In the genomic region with DNA sequence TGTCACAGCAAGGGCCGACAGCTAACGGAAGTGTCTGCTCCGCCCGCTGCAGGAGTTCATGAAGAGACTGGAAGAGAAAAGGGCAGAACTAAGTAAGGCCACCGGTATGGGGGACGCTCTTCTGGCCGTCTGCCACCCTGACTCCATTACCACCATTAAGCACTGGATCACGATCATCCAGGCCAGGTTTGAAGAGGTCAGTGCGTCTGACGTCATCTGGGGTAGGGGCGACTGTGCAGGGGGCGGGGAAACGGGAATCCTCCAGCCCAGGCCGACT, we compare ENCODE assay signal across 21 mouse cellular contexts.
DNase-seq lines count a peak whose midpoint lies in the region; ATAC-seq and TF ChIP-seq lines count a peak whose summit lies in the region.
"Had no signal": no experiment of that assay in that cellular context is flagged by ENCODE, and none has a peak within 500 bp of the region (broad histone marks: within the 10 kb centered on the region; RNA-seq: fewer than 3 reads in every experiment).

No protein-coding gene starts in this region.

- no peak for DNase-seq in heart, adult 2 months
- DNase-seq in kidney, adult 2 months = no peak
- DNase-seq in lung, postnatal 0 days (ENCODE audit: low spot score) = no peak
- DNase-seq in lung, postnatal 14 days = no peak
- no peak for DNase-seq in urinary bladder, postnatal 36 days (ENCODE audit: low spot score in 2 of 2)
- DNase-seq: cerebellum, adult 18-20 months; heart, postnatal 4 days; kidney, postnatal 25 days; liver, postnatal 0 days; retina, postnatal 1 day; right cerebral cortex, postnatal 4 days; thymus, adult 2 months had no signal

- H3K27me3 ChIP-seq in heart, embryonic 12.5 days (replicated peaks) = no peaks in the 10 kb centered on the region
- no peaks in the 10 kb centered on the region for H3K27me3 ChIP-seq in heart, adult 2 months (ENCODE audit: control insufficient read depth, insufficient read depth, low read length)
- no peaks in the 10 kb centered on the region for H3K27me3 ChIP-seq in kidney, embryonic 15.5 days
- no peaks in the 10 kb centered on the region for H3K27me3 ChIP-seq in kidney, adult 2 months (replicated peaks; ENCODE audit: control insufficient read depth, insufficient read depth, low read length)
- H3K27me3 ChIP-seq in lung, postnatal 0 days (replicated peaks; ENCODE audit: insufficient read depth, low read length) = no peaks in the 10 kb centered on the region
- H3K27me3 ChIP-seq: CH12.LX; embryonic facial prominence, embryonic 12.5 days; megakaryocyte, embryonic 14.5 days had no signal

- no peaks in the 10 kb centered on the region for H3K79me2 ChIP-seq in heart, adult 2 months (replicated peaks; ENCODE audit: control insufficient read depth, insufficient read depth, low read length)

- no peak overlapping the region for H3K9ac ChIP-seq in heart, embryonic 12.5 days
- H3K9ac ChIP-seq in heart, adult 2 months (ENCODE audit: low read depth, low read length) = no peak overlapping the region
- no peak overlapping the region for H3K9ac ChIP-seq in kidney, embryonic 15.5 days
- no peak overlapping the region for H3K9ac ChIP-seq in lung, postnatal 0 days (replicated peaks; ENCODE audit: low read depth)
- H3K9ac ChIP-seq: embryonic facial prominence, embryonic 12.5 days; liver, postnatal 0 days had no signal

- TF ChIP-seq CTCF in heart, adult 2 months (IDR thresholded peaks at IDR 0.05) = no peak
- TF ChIP-seq CTCF in kidney, adult 2 months (conservative IDR thresholded peaks at IDR 0.05; ENCODE audit: insufficient read depth, insufficient read length, low read depth, low read length) = no peak
- TF ChIP-seq CTCF in lung, postnatal 0 days (IDR thresholded peaks at IDR 0.05) = no peak

- H3K27ac ChIP-seq in heart, embryonic 12.5 days (ENCODE audit: poor library complexity, severe bottlenecking) = peak overlapping the region; percentile 41; the same call in 1 of the 2 replicates
- no peak overlapping the region for H3K27ac ChIP-seq in heart, adult 2 months
- H3K27ac ChIP-seq in kidney, embryonic 15.5 days = peak overlapping the region; percentile 46; the same call in 1 of the 2 replicates
- no peak overlapping the region for H3K27ac ChIP-seq in kidney, adult 2 months (ENCODE audit: insufficient read depth, low read depth, low read length)
- no peak overlapping the region for H3K27ac ChIP-seq in lung, postnatal 0 days (ENCODE audit: low read length)
- H3K27ac ChIP-seq: embryonic facial prominence, embryonic 12.5 days; forebrain, embryonic 10.5 days had no signal

- no peak for TF ChIP-seq POLR2A in heart, adult 2 months (IDR thresholded peaks at IDR 0.05; ENCODE audit: insufficient read depth, low read depth, low read length)
- no peak for TF ChIP-seq POLR2A in kidney, adult 2 months (IDR thresholded peaks at IDR 0.05; ENCODE audit: low read depth, low read length)

- H3K4me2 ChIP-seq in heart, embryonic 12.5 days = no peak overlapping the region
- no peak overlapping the region for H3K4me2 ChIP-seq in kidney, embryonic 15.5 days
- no peak overlapping the region for H3K4me2 ChIP-seq in lung, postnatal 0 days (replicated peaks; ENCODE audit: low read depth, low read length)
- H3K4me2 ChIP-seq: embryonic facial prominence, embryonic 12.5 days had no signal

- WGBS in heart, embryonic 12.5 days = 74% methylated on average over 14 of the region's 14 CpGs
- WGBS in heart, adult 2 months = 79% methylated on average over 14 of the region's 14 CpGs
- WGBS in kidney, embryonic 15.5 days = 79% methylated on average over 14 of the region's 14 CpGs
- WGBS in kidney, adult 2 months = 79% methylated on average over 14 of the region's 14 CpGs
- 71% methylated on average over 14 of the region's 14 CpGs for WGBS in lung, postnatal 0 days

- ATAC-seq in heart, embryonic 12.5 days (ENCODE audit: insufficient number of reproducible peaks, low FRiP score) = no peak
- ATAC-seq in kidney, embryonic 15.5 days (replicated peaks; ENCODE audit: low FRiP score) = no peak
- peak; percentile 22 for ATAC-seq in lung, postnatal 0 days
- no peak for ATAC-seq in frontal cortex, adult (ENCODE audit: low TSS enrichment)
- ATAC-seq: hindbrain, embryonic 16.5 days; midbrain, embryonic 16.5 days had no signal

- H3K4me1 ChIP-seq in heart, embryonic 12.5 days (replicated peaks) = peaks cover 13% of the 10 kb centered on the region
- peaks cover 6% of the 10 kb centered on the region for H3K4me1 ChIP-seq in heart, adult 2 months (ENCODE audit: control insufficient read depth, insufficient read depth, low read length)
- H3K4me1 ChIP-seq in kidney, embryonic 15.5 days = peaks cover 7% of the 10 kb centered on the region; the same call in 1 of the 2 replicates
- H3K4me1 ChIP-seq in kidney, adult 2 months (ENCODE audit: control insufficient read depth, insufficient read depth, low read length) = no peaks in the 10 kb centered on the region
- no peaks in the 10 kb centered on the region for H3K4me1 ChIP-seq in lung, postnatal 0 days (ENCODE audit: insufficient read depth, low read depth, low read length)
- H3K4me1 ChIP-seq: embryonic facial prominence, embryonic 12.5 days; forebrain, embryonic 10.5 days; megakaryocyte, embryonic 14.5 days had no signal

- intact Hi-C loops in heart, adult 2 months (cut with DNase I) = loop anchor here (5.0 kb wide), 2 partner anchors 72 to 118 kb away; no protein-coding TSS in a partner anchor

- TF ChIP-seq EP300 in heart, adult 2 months (IDR thresholded peaks at IDR 0.05; ENCODE audit: insufficient read depth, low read depth, low read length) = no peak
- no peak for TF ChIP-seq EP300 in lung, postnatal 0 days (IDR thresholded peaks at IDR 0.05)

- no peak overlapping the region for H3K4me3 ChIP-seq in heart, embryonic 12.5 days
- H3K4me3 ChIP-seq in heart, adult 2 months = no peak overlapping the region
- H3K4me3 ChIP-seq in kidney, embryonic 15.5 days (replicated peaks) = no peak overlapping the region
- no peak overlapping the region for H3K4me3 ChIP-seq in kidney, adult 2 months (ENCODE audit: insufficient read depth, low read depth, low read length)
- no peak overlapping the region for H3K4me3 ChIP-seq in lung, postnatal 0 days (ENCODE audit: low read depth, low read length)
- H3K4me3 ChIP-seq: embryonic facial prominence, embryonic 12.5 days; forebrain, embryonic 10.5 days; megakaryocyte, embryonic 14.5 days had no signal

- H3K36me3 ChIP-seq in heart, embryonic 12.5 days = peaks cover 89% of the 10 kb centered on the region
- peaks cover 13% of the 10 kb centered on the region for H3K36me3 ChIP-seq in heart, adult 2 months (ENCODE audit: control insufficient read depth, insufficient read depth, low read length)
- H3K36me3 ChIP-seq in kidney, embryonic 15.5 days = peaks cover 94% of the 10 kb centered on the region
- peaks cover 15% of the 10 kb centered on the region; the same call in 1 of the 2 replicates for H3K36me3 ChIP-seq in kidney, adult 2 months (ENCODE audit: control insufficient read depth, insufficient read depth, low read length)
- peaks cover 25% of the 10 kb centered on the region; the same call in 1 of the 2 replicates for H3K36me3 ChIP-seq in lung, postnatal 0 days (ENCODE audit: insufficient read depth, low read length)

- no peaks in the 10 kb centered on the region for H3K9me3 ChIP-seq in heart, embryonic 12.5 days (replicated peaks)
- H3K9me3 ChIP-seq in kidney, embryonic 15.5 days (replicated peaks) = no peaks in the 10 kb centered on the region
- no peaks in the 10 kb centered on the region for H3K9me3 ChIP-seq in lung, postnatal 0 days (ENCODE audit: low read length)
- H3K9me3 ChIP-seq: embryonic facial prominence, embryonic 12.5 days had no signal

Comparison
In these comparisons a context has a peak if more than half of its experiments do, and no peak if none do; other contexts are left out.
1. H3K27ac ChIP-seq: peak in heart, embryonic 12.5 days (single experiment) and kidney, embryonic 15.5 days (single experiment); none in heart, adult 2 months (single experiment), kidney, adult 2 months (single experiment) and lung, postnatal 0 days (single experiment).